14 mouse cellular contexts compared by ENCODE assay signal in genomic region chr2:122300656-122301020, GRCm38 (mm10). TPM values are rescaled to one million over a fixed set of nuclear protein-coding genes. Genes with fewer than 3 reads are reported as not detected.
DNase-seq lines count a peak whose midpoint lies in the region; ATAC-seq and TF ChIP-seq lines count a peak whose summit lies in the region.
"Had no signal": no experiment of that assay in that cellular context is flagged by ENCODE, and none has a peak within 500 bp of the region (broad histone marks: within the 10 kb centered on the region; RNA-seq: fewer than 3 reads in every experiment).

No protein-coding gene starts in this region.

- H3K36me3 ChIP-seq in hindbrain, embryonic 12.5 days, result no peaks in the 10 kb centered on the region
- H3K36me3 ChIP-seq in hindbrain, embryonic 10.5 days, result no peaks in the 10 kb centered on the region
- H3K36me3 ChIP-seq in E14TG2a.4 (ENCODE audit: insufficient read depth, low read length), result no peaks in the 10 kb centered on the region
- no peaks in the 10 kb centered on the region for H3K36me3 ChIP-seq in embryonic facial prominence, embryonic 14.5 days (ENCODE audit: control insufficient read depth, insufficient read depth, low read length)
- no peaks in the 10 kb centered on the region for H3K36me3 ChIP-seq in liver, postnatal 0 days (replicated peaks; ENCODE audit: insufficient read depth, low read length)
- H3K36me3 ChIP-seq: lung, embryonic 15.5 days had no signal

- TF ChIP-seq EP300 in liver, postnatal 0 days (IDR thresholded peaks at IDR 0.05; ENCODE audit: low read depth), result no peak

- 4% methylated on average over 14 of the region's 14 CpGs for WGBS in hindbrain, embryonic 12.5 days
- 5% methylated on average over 14 of the region's 14 CpGs for WGBS in hindbrain, embryonic 10.5 days
- 3% methylated on average over 14 of the region's 14 CpGs for WGBS in embryonic facial prominence, embryonic 14.5 days
- 4% methylated on average over 14 of the region's 14 CpGs for WGBS in liver, postnatal 0 days (ENCODE audit: insufficient replicate concordance)

- 0 out of 2 replicates have a peak, but pooled peaks have one; percentile 1 for ATAC-seq in hindbrain, embryonic 12.5 days (ENCODE audit: low FRiP score)
- ATAC-seq in embryonic facial prominence, embryonic 14.5 days (ENCODE audit: low read depth), result no peak
- no peak for ATAC-seq in liver, postnatal 0 days
- no peak for ATAC-seq in granulocyte monocyte progenitor cell, adult 5-6 weeks (replicated peaks; ENCODE audit: poor library complexity, severe bottlenecking)

- no peak overlapping the region for H3K27ac ChIP-seq in hindbrain, embryonic 12.5 days
- no peak overlapping the region for H3K27ac ChIP-seq in hindbrain, embryonic 10.5 days
- no peak overlapping the region for H3K27ac ChIP-seq in embryonic facial prominence, embryonic 14.5 days (replicated peaks; ENCODE audit: low read depth, low read length)
- H3K27ac ChIP-seq in liver, postnatal 0 days (ENCODE audit: low read depth), result no peak overlapping the region
- H3K27ac ChIP-seq: layer of hippocampus, adult 2 months; lung, embryonic 15.5 days had no signal

- no peak for TF ChIP-seq CTCF in E14TG2a.4 (conservative IDR thresholded peaks at IDR 0.05; ENCODE audit: low read length)
- no peak for TF ChIP-seq CTCF in liver, postnatal 0 days (IDR thresholded peaks at IDR 0.05; ENCODE audit: low read depth)

- no peak overlapping the region for H3K4me2 ChIP-seq in hindbrain, embryonic 12.5 days (replicated peaks)
- H3K4me2 ChIP-seq in embryonic facial prominence, embryonic 14.5 days (ENCODE audit: low read depth, low read length), result peak overlapping the region; percentile 67; the same call in 1 of the 2 replicates
- peak overlapping the region; percentile 52 for H3K4me2 ChIP-seq in liver, postnatal 0 days (ENCODE audit: low read depth, low read length)

- H3K9ac ChIP-seq in hindbrain, embryonic 12.5 days, result no peak overlapping the region
- no peak overlapping the region for H3K9ac ChIP-seq in embryonic facial prominence, embryonic 14.5 days (ENCODE audit: low read depth, low read length)
- H3K9ac ChIP-seq in liver, postnatal 0 days (replicated peaks), result no peak overlapping the region

- H3K27me3 ChIP-seq in hindbrain, embryonic 12.5 days, result peaks cover 96% of the 10 kb centered on the region
- H3K27me3 ChIP-seq in hindbrain, embryonic 10.5 days (ENCODE audit: insufficient read depth, poor library complexity, severe bottlenecking), result peaks cover 100% of the 10 kb centered on the region
- H3K27me3 ChIP-seq in E14TG2a.4 (ENCODE audit: insufficient read depth, low read length), result peaks cover 92% of the 10 kb centered on the region
- H3K27me3 ChIP-seq in embryonic facial prominence, embryonic 14.5 days (replicated peaks; ENCODE audit: control insufficient read depth, insufficient read depth, low read length), result peaks cover 89% of the 10 kb centered on the region
- H3K27me3 ChIP-seq in liver, postnatal 0 days (ENCODE audit: insufficient read depth, low read length), result peaks cover 71% of the 10 kb centered on the region

- no peaks in the 10 kb centered on the region for H3K9me3 ChIP-seq in hindbrain, embryonic 12.5 days (replicated peaks)
- no peaks in the 10 kb centered on the region for H3K9me3 ChIP-seq in hindbrain, embryonic 10.5 days
- H3K9me3 ChIP-seq in E14TG2a.4 (ENCODE audit: low read length), result no peaks in the 10 kb centered on the region
- H3K9me3 ChIP-seq in embryonic facial prominence, embryonic 14.5 days (ENCODE audit: control insufficient read depth, low read length), result no peaks in the 10 kb centered on the region
- H3K9me3 ChIP-seq in liver, postnatal 0 days (ENCODE audit: low read length), result no peaks in the 10 kb centered on the region
- H3K9me3 ChIP-seq: lung, embryonic 15.5 days had no signal

- H3K4me1 ChIP-seq in hindbrain, embryonic 12.5 days, result peaks cover 37% of the 10 kb centered on the region
- peaks cover 45% of the 10 kb centered on the region for H3K4me1 ChIP-seq in hindbrain, embryonic 10.5 days (replicated peaks)
- H3K4me1 ChIP-seq in E14TG2a.4 (replicated peaks; ENCODE audit: low read depth, low read length), result peaks cover 42% of the 10 kb centered on the region
- H3K4me1 ChIP-seq in embryonic facial prominence, embryonic 14.5 days (ENCODE audit: control insufficient read depth, insufficient read depth, low read length), result peaks cover 10% of the 10 kb centered on the region
- peaks cover 9% of the 10 kb centered on the region for H3K4me1 ChIP-seq in liver, postnatal 0 days (ENCODE audit: insufficient read depth)

- no peak for DNase-seq in hindbrain, embryonic 10.5 days (ENCODE audit: low spot score)
- no peak for DNase-seq in embryonic facial prominence, embryonic 14.5 days (ENCODE audit: low spot score)
- no peak for DNase-seq in liver, postnatal 0 days
- DNase-seq in adrenal gland, postnatal 25 days, result no peak
- DNase-seq in adrenal gland, adult 8-10 months, result no peak
- DNase-seq: cerebellum, adult 11-12 months had no signal

- peak overlapping the region; percentile 42 for H3K4me3 ChIP-seq in hindbrain, embryonic 12.5 days
- no peak overlapping the region for H3K4me3 ChIP-seq in hindbrain, embryonic 10.5 days
- H3K4me3 ChIP-seq in E14TG2a.4 (replicated peaks; ENCODE audit: low read length), result peak overlapping the region; percentile 67
- H3K4me3 ChIP-seq in embryonic facial prominence, embryonic 14.5 days (ENCODE audit: low read depth, low read length), result peak overlapping the region; percentile 42; the same call in 1 of the 2 replicates
- no peak overlapping the region for H3K4me3 ChIP-seq in liver, postnatal 0 days (ENCODE audit: low read depth, low read length)

RNA-seq across cellular contexts. Expression of gene Duoxa2, which starts 1.9 kb away (rescaled TPM):
- polyA plus RNA-seq in hindbrain, embryonic 12.5 days (2016; fragmentation: Nextera tagmentation; extraction: Ambion mirVana), result not detected in 2 replicates
- not detected in 2 replicates for polyA plus RNA-seq in hindbrain, embryonic 10.5 days (2016; fragmentation: Nextera tagmentation; extraction: Ambion mirVana)
- polyA plus RNA-seq in embryonic facial prominence, embryonic 14.5 days (2014; fragmentation: Nextera tagmentation; extraction: Ambion mirVana), result 0.71 TPM in 1 of 2 replicates, not detected in the other
- polyA plus RNA-seq in liver, postnatal 0 days (2015; fragmentation: Nextera tagmentation; extraction: Ambion mirVana), result not detected in 2 replicates
- total RNA-seq in adrenal gland, postnatal 25 days (2021), result not detected in 2 replicates
- not detected for total RNA-seq in adrenal gland, adult 8-10 months (2022)
- not detected in 2 replicates for total RNA-seq in granulocyte monocyte progenitor cell, adult 5-6 weeks (2014; fragmentation: Nextera tagmentation)
- not detected in 2 replicates for total RNA-seq in granulocyte monocyte progenitor cell, adult 5-6 weeks (2017)
- total RNA-seq: adrenal gland, adult 18-20 months; layer of hippocampus, adult 2 months; MEL had no signal
- polyA plus RNA-seq: lung, embryonic 15.5 days had no signal

RNA-seq across cellular contexts. Expression of gene Duox2, which starts 2.4 kb away (rescaled TPM):
- not detected in 2 replicates for polyA plus RNA-seq in hindbrain, embryonic 12.5 days (2016; fragmentation: Nextera tagmentation; extraction: Ambion mirVana)
- polyA plus RNA-seq in hindbrain, embryonic 10.5 days (2016; fragmentation: Nextera tagmentation; extraction: Ambion mirVana), result not detected in 2 replicates
- polyA plus RNA-seq in embryonic facial prominence, embryonic 14.5 days (2014; fragmentation: Nextera tagmentation; extraction: Ambion mirVana), result 0.04 and 0.14 TPM in 2 replicates
- 0.02 TPM in 2 replicates for polyA plus RNA-seq in liver, postnatal 0 days (2015; fragmentation: Nextera tagmentation; extraction: Ambion mirVana)
- total RNA-seq in adrenal gland, postnatal 25 days (2021), result 0.19 TPM in 1 of 2 replicates, not detected in the other
- total RNA-seq in adrenal gland, adult 8-10 months (2022), result not detected
- total RNA-seq in granulocyte monocyte progenitor cell, adult 5-6 weeks (2014; fragmentation: Nextera tagmentation), result not detected in 2 replicates
- not detected in 2 replicates for total RNA-seq in granulocyte monocyte progenitor cell, adult 5-6 weeks (2017)
- total RNA-seq: MEL had no signal

RNA-seq across cellular contexts. Expression of gene Duoxa1, which starts 12.9 kb away (rescaled TPM):
- 0.32 TPM in 1 of 2 replicates, not detected in the other for polyA plus RNA-seq in hindbrain, embryonic 12.5 days (2016; fragmentation: Nextera tagmentation; extraction: Ambion mirVana)
- polyA plus RNA-seq in hindbrain, embryonic 10.5 days (2016; fragmentation: Nextera tagmentation; extraction: Ambion mirVana), result not detected in 2 replicates
- polyA plus RNA-seq in embryonic facial prominence, embryonic 14.5 days (2014; fragmentation: Nextera tagmentation; extraction: Ambion mirVana), result 3.6 and 4.2 TPM in 2 replicates
- not detected in 2 replicates for polyA plus RNA-seq in liver, postnatal 0 days (2015; fragmentation: Nextera tagmentation; extraction: Ambion mirVana)
- total RNA-seq in adrenal gland, postnatal 25 days (2021), result not detected in 2 replicates
- total RNA-seq in adrenal gland, adult 8-10 months (2022), result under 1 TPM; 0.20 to 0.52 (median 0.32) TPM
- not detected in 2 replicates for total RNA-seq in granulocyte monocyte progenitor cell, adult 5-6 weeks (2014; fragmentation: Nextera tagmentation)
- total RNA-seq in granulocyte monocyte progenitor cell, adult 5-6 weeks (2017), result 0.10 TPM in 1 of 2 replicates, not detected in the other
- total RNA-seq: adrenal gland, adult 18-20 months; layer of hippocampus, adult 2 months; MEL had no signal
- polyA plus RNA-seq: neural tube, embryonic 11.5 days had no signal

RNA-seq across cellular contexts. Expression of gene Duox1, which starts 14.8 kb away (rescaled TPM):
- 0.08 and 0.10 TPM in 2 replicates for polyA plus RNA-seq in hindbrain, embryonic 12.5 days (2016; fragmentation: Nextera tagmentation; extraction: Ambion mirVana)
- polyA plus RNA-seq in hindbrain, embryonic 10.5 days (2016; fragmentation: Nextera tagmentation; extraction: Ambion mirVana), result 0.04 TPM in 1 of 2 replicates, not detected in the other
- polyA plus RNA-seq in embryonic facial prominence, embryonic 14.5 days (2014; fragmentation: Nextera tagmentation; extraction: Ambion mirVana), result 0.34 and 0.67 TPM in 2 replicates
- polyA plus RNA-seq in liver, postnatal 0 days (2015; fragmentation: Nextera tagmentation; extraction: Ambion mirVana), result not detected in 2 replicates
- not detected in 2 replicates for total RNA-seq in adrenal gland, postnatal 25 days (2021)
- under 1 TPM in 2 of 4 experiments, not detected in 2; 0.06 to 0.13 TPM for total RNA-seq in adrenal gland, adult 8-10 months (2022)
- total RNA-seq in granulocyte monocyte progenitor cell, adult 5-6 weeks (2014; fragmentation: Nextera tagmentation), result not detected in 2 replicates
- total RNA-seq in granulocyte monocyte progenitor cell, adult 5-6 weeks (2017), result not detected in 2 replicates
- total RNA-seq: layer of hippocampus, adult 2 months; MEL had no signal

Comparison
In these comparisons a context has a peak if more than half of its experiments do, and no peak if none do; other contexts are left out.
1. H3K4me3 ChIP-seq: peak in hindbrain, embryonic 12.5 days (single experiment), E14TG2a.4 (single experiment) and embryonic facial prominence, embryonic 14.5 days (single experiment); none in hindbrain, embryonic 10.5 days (single experiment) and liver, postnatal 0 days (single experiment).